9 mouse cellular contexts compared by ENCODE assay signal in the genomic region with DNA sequence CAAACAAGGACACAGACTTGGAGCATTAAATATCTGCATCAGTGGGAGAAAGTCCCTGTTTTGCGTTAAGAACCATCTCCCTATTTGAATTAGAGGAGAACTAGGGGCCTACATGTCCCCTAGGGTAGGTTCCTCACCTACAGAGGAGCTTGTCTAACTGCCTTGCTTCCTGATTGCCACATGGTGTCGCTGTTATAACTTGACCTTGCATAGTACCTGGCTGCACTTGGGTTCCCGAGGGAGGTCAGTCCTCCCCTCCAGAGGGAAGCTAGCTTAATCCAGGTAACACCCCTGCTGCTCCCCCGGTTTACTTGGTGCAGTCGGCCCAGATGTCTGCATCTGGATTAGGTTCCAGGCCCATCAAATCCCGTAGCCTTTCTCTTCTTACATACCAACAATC. TPM values are rescaled to one million over a fixed set of nuclear protein-coding genes. Genes with fewer than 3 reads are reported as not detected.
DNase-seq lines count a peak whose midpoint lies in the region; ATAC-seq lines count a peak whose summit lies in the region.
"Had no signal": no experiment of that assay in that cellular context is flagged by ENCODE, and none has a peak within 500 bp of the region (broad histone marks: within the 10 kb centered on the region; RNA-seq: fewer than 3 reads in every experiment).

No protein-coding gene starts in this region.

- WGBS in kidney, embryonic 14.5 days: 35% methylated on average over 6 of the region's 6 CpGs

- DNase-seq in kidney, adult 18-20 months: peak; percentile 44
- peak; percentile 91 for DNase-seq in ES-CJ7 (ENCODE audit: low read depth, low spot score)
- DNase-seq in embryo, embryonic 11 days: peak; percentile 40
- peak; percentile 53 for DNase-seq in naive thymus-derived CD4-positive, alpha-beta T cell, adult 2 months (ENCODE audit: low read depth)
- no peak for DNase-seq in cerebellum, postnatal 36 days
- DNase-seq in left cerebral cortex, postnatal 14 days (ENCODE audit: low spot score in 2 of 2): no peak
- DNase-seq in left cerebral cortex, postnatal 4 days: no peak

- no peak overlapping the region for H3K4me2 ChIP-seq in kidney, embryonic 14.5 days (replicated peaks; ENCODE audit: low read depth, low read length)
- H3K4me2 ChIP-seq: heart, embryonic 13.5 days had no signal

- intact Hi-C loops in left cerebral cortex, postnatal 14 days (cut with DNase I): no loop called here
- intact Hi-C loops in left cerebral cortex, postnatal 4 days (cut with DNase I): no loop called here

- no peak for ATAC-seq in kidney, embryonic 14.5 days (ENCODE audit: low FRiP score, low TSS enrichment)

- no peak overlapping the region for H3K9ac ChIP-seq in kidney, embryonic 14.5 days (ENCODE audit: low read depth, low read length)
- H3K9ac ChIP-seq: heart, embryonic 13.5 days had no signal

- peaks cover 4% of the 10 kb centered on the region for H3K27me3 ChIP-seq in kidney, embryonic 14.5 days (ENCODE audit: control insufficient read depth, insufficient read depth, low read length)
- H3K27me3 ChIP-seq: heart, embryonic 13.5 days had no signal

- H3K27ac ChIP-seq in kidney, embryonic 14.5 days (ENCODE audit: low read depth, low read length): no peak overlapping the region
- H3K27ac ChIP-seq: heart, embryonic 13.5 days had no signal

- H3K9me3 ChIP-seq in kidney, embryonic 14.5 days (ENCODE audit: control insufficient read depth, low read length): no peaks in the 10 kb centered on the region
- H3K9me3 ChIP-seq: heart, embryonic 13.5 days had no signal

- no peak overlapping the region for H3K4me3 ChIP-seq in kidney, embryonic 14.5 days (ENCODE audit: low read length)
- H3K4me3 ChIP-seq: heart, embryonic 13.5 days had no signal

- H3K36me3 ChIP-seq in kidney, embryonic 14.5 days (ENCODE audit: control insufficient read depth, insufficient read depth, low read length): no peaks in the 10 kb centered on the region
- H3K36me3 ChIP-seq: heart, embryonic 13.5 days had no signal

- H3K4me1 ChIP-seq in kidney, embryonic 14.5 days (ENCODE audit: control insufficient read depth, insufficient read depth, low read length): peaks cover 4% of the 10 kb centered on the region; the same call in 1 of the 2 replicates
- H3K4me1 ChIP-seq: heart, embryonic 13.5 days had no signal

RNA-seq across cellular contexts. Expression of a gene that starts 27.9 kb away (rescaled TPM):
- polyA plus RNA-seq in kidney, embryonic 14.5 days (2014; fragmentation: Nextera tagmentation; extraction: Ambion mirVana): 24.4 and 41.5 TPM in 2 replicates
- total RNA-seq in left cerebral cortex, postnatal 14 days (2021): 10 to 100 TPM; 68.9 to 70.3 TPM
- total RNA-seq in left cerebral cortex, postnatal 4 days (2021): 100 to 1,000 TPM; 101 to 102 TPM

RNA-seq across cellular contexts. Expression of a gene that starts 32.2 kb away (rescaled TPM):
- polyA plus RNA-seq in kidney, embryonic 14.5 days (2014; fragmentation: Nextera tagmentation; extraction: Ambion mirVana): 228 and 242 TPM in 2 replicates
- total RNA-seq in left cerebral cortex, postnatal 14 days (2021): 10 to 100 TPM; 28.0 to 31.0 TPM
- 10 to 100 TPM; 36.1 to 38.3 TPM for total RNA-seq in left cerebral cortex, postnatal 4 days (2021)

Comparison
In these comparisons a context has a peak if more than half of its experiments do, and no peak if none do; other contexts are left out.
1. DNase-seq: peak in kidney, adult 18-20 months (single experiment), ES-CJ7 (single experiment), embryo, embryonic 11 days (single experiment) and naive thymus-derived CD4-positive, alpha-beta T cell, adult 2 months (single experiment); none in cerebellum, postnatal 36 days (0 of 2), left cerebral cortex, postnatal 14 days (0 of 2) and left cerebral cortex, postnatal 4 days (single experiment).